Mouse (Mus musculus): ENCODE results near the gene Tm7sf2. TPM values are rescaled to one million over a fixed set of nuclear protein-coding genes. Genes with fewer than 3 reads are reported as not detected.

Tm7sf2 gene
- polyA plus RNA-seq, 1 experiment, result not detected

GRCm38 (mm10) chr19:6097847-6098246, 29.7 kb upstream of the Tm7sf2 start:
- Histone ChIP-seq H3K4me3 (ENCODE audit: insufficient read depth, low read depth, low read length) (no peak overlapping the region), H3K4me1 (ENCODE audit: control insufficient read depth, insufficient read depth, low read length) (no peaks in the 10 kb centered on the region), H3K27ac (ENCODE audit: insufficient read depth, low read depth, low read length) (no peak overlapping the region)
- 92% methylated on average over 3 of the region's 3 CpGs for WGBS
- TF ChIP-seq CTCF (IDR thresholded peaks at IDR 0.05; ENCODE audit: insufficient read depth, low read depth, low read length) (no peak), POLR2A (IDR thresholded peaks at IDR 0.05; ENCODE audit: insufficient read depth, low read depth, low read length) (no peak)

- Histone ChIP-seq H3K4me1 (ENCODE audit: control insufficient read depth, insufficient read depth, low read length) (no peaks in the 10 kb centered on the region), H3K4me3 (ENCODE audit: insufficient read depth, low read depth, low read length) (no peak within 1 kb of the TSS), H3K27ac (ENCODE audit: insufficient read depth, low read depth, low read length) (no peak within 1 kb of the TSS)
- TF ChIP-seq CTCF (IDR thresholded peaks at IDR 0.05; ENCODE audit: insufficient read depth, low read depth, low read length), result no peak
- no peak for TF ChIP-seq POLR2A (IDR thresholded peaks at IDR 0.05; ENCODE audit: insufficient read depth, low read depth, low read length)
- 89% methylated on average over 7 of the region's 7 CpGs for WGBS
These were observed 25.9 kb upstream of the Tm7sf2 start, which contains the start of gene AC131692.1 for GRCm38 (mm10) chr19:6094119-6094518. Gene AC131692.1 (plus strand): TSS chr19:6094419.

- Histone ChIP-seq H3K4me1 (ENCODE audit: control insufficient read depth, insufficient read depth, low read length) (peaks cover 8% of the 10 kb centered on the region), H3K27ac (ENCODE audit: insufficient read depth, low read depth, low read length) (no peak overlapping the region), H3K4me3 (ENCODE audit: insufficient read depth, low read depth, low read length) (no peak overlapping the region)
- TF ChIP-seq CTCF (IDR thresholded peaks at IDR 0.05; ENCODE audit: insufficient read depth, low read depth, low read length), result no peak
- TF ChIP-seq POLR2A (IDR thresholded peaks at IDR 0.05; ENCODE audit: insufficient read depth, low read depth, low read length), result no peak
- 94% methylated on average over 13 of the region's 13 CpGs for WGBS
These were observed 20.7 kb upstream of the Tm7sf2 start for GRCm38 (mm10) chr19:6088841-6089240.

GRCm38 (mm10) chr19:6085417-6085879, 17.3 kb upstream of the Tm7sf2 start:
- Histone ChIP-seq H3K27ac (ENCODE audit: insufficient read depth, low read depth, low read length) (no peak overlapping the region), H3K4me3 (ENCODE audit: insufficient read depth, low read depth, low read length) (peak overlapping the region; percentile 24; the same call in 1 of the 2 replicates), H3K4me1 (ENCODE audit: control insufficient read depth, insufficient read depth, low read length) (peaks cover 11% of the 10 kb centered on the region)
- TF ChIP-seq POLR2A (IDR thresholded peaks at IDR 0.05; ENCODE audit: insufficient read depth, low read depth, low read length), result no peak
- no peak for TF ChIP-seq CTCF (IDR thresholded peaks at IDR 0.05; ENCODE audit: insufficient read depth, low read depth, low read length)
- under 1% methylated on average over 17 of the region's 17 CpGs for WGBS

GRCm38 (mm10) chr19:6084478-6085248, 16.5 kb upstream of the Tm7sf2 start, which contains the start of the genes Zfpl1 and Cdca5:
Gene Zfpl1 (minus strand): TSS chr19:6084956.
Gene Cdca5 (plus strand): TSS chr19:6084983.
- Histone ChIP-seq H3K4me3 (ENCODE audit: insufficient read depth, low read depth, low read length) (peak within 1 kb of the TSS; percentile 56), H3K27ac (ENCODE audit: insufficient read depth, low read depth, low read length) (no peak within 1 kb of the TSS), H3K4me1 (ENCODE audit: control insufficient read depth, insufficient read depth, low read length) (peaks cover 11% of the 10 kb centered on the region)
- TF ChIP-seq POLR2A (IDR thresholded peaks at IDR 0.05; ENCODE audit: insufficient read depth, low read depth, low read length) (no peak), CTCF (IDR thresholded peaks at IDR 0.05; ENCODE audit: insufficient read depth, low read depth, low read length) (no peak)
- under 1% methylated on average over 58 of the region's 58 CpGs for WGBS

- H3K27ac ChIP-seq (ENCODE audit: insufficient read depth, low read depth, low read length), result no peak within 1 kb of the TSS
- 75% methylated on average over 9 of the region's 9 CpGs for WGBS
These were observed 14.0 kb upstream of the Tm7sf2 start, which contains the start of gene Gm28374 for GRCm38 (mm10) chr19:6082156-6082555. Gene Gm28374 (minus strand): TSS chr19:6082256.

GRCm38 (mm10) chr19:6079983-6080480, 11.9 kb upstream of the Tm7sf2 start, which contains the start of gene Tmem262:
Gene Tmem262 (plus strand): TSS chr19:6080033.
- WGBS, result 90% methylated on average over 12 of the region's 12 CpGs
- no peak for TF ChIP-seq POLR2A (IDR thresholded peaks at IDR 0.05; ENCODE audit: insufficient read depth, low read depth, low read length)
- TF ChIP-seq CTCF (IDR thresholded peaks at IDR 0.05; ENCODE audit: insufficient read depth, low read depth, low read length), result no peak
- H3K4me3 ChIP-seq (ENCODE audit: insufficient read depth, low read depth, low read length), result no peak within 1 kb of the TSS
- no peak within 1 kb of the TSS for H3K27ac ChIP-seq (ENCODE audit: insufficient read depth, low read depth, low read length)
- H3K4me1 ChIP-seq (ENCODE audit: control insufficient read depth, insufficient read depth, low read length), result peaks cover 13% of the 10 kb centered on the region

More at GRCm38 (mm10) chr19:6082156-6082555, 14.0 kb upstream of the Tm7sf2 start, which contains the start of gene Gm28374:
- Histone ChIP-seq H3K4me3 (ENCODE audit: insufficient read depth, low read depth, low read length) (no peak within 1 kb of the TSS), H3K4me1 (ENCODE audit: control insufficient read depth, insufficient read depth, low read length) (peaks cover 14% of the 10 kb centered on the region)
- TF ChIP-seq POLR2A (IDR thresholded peaks at IDR 0.05; ENCODE audit: insufficient read depth, low read depth, low read length) (no peak), CTCF (IDR thresholded peaks at IDR 0.05; ENCODE audit: insufficient read depth, low read depth, low read length) (no peak)

GRCm38 (mm10) chr19:6076564-6077393, 8.6 kb upstream of the Tm7sf2 start, which contains the start of gene Vps51:
Gene Vps51 (minus strand): TSS chr19:6077231.
- Histone ChIP-seq H3K4me1 (ENCODE audit: control insufficient read depth, insufficient read depth, low read length) (peaks cover 8% of the 10 kb centered on the region), H3K4me3 (ENCODE audit: insufficient read depth, low read depth, low read length) (peak within 1 kb of the TSS; percentile 68), H3K27ac (ENCODE audit: insufficient read depth, low read depth, low read length) (peak within 1 kb of the TSS; percentile 17; the same call in 1 of the 2 replicates)
- TF ChIP-seq POLR2A (IDR thresholded peaks at IDR 0.05; ENCODE audit: insufficient read depth, low read depth, low read length) (peak; percentile 43; the same call in 1 of the 2 replicates), CTCF (IDR thresholded peaks at IDR 0.05; ENCODE audit: insufficient read depth, low read depth, low read length) (no peak)
- under 1% methylated on average over 33 of the region's 33 CpGs for WGBS

Data from olfactory bulb, adult 2 months (tissue).